Mouse (Mus musculus) Muller cell, postnatal 12 days (primary cell): Measurements from ENCODE around the gene Harbi1.
A peak's percentile ranks its signal among the peaks of the same experiment; 100 is the strongest.

Experiments
- DNase-seq: peaks from one replicate; pipeline ENCODE4 v3.0.0-alpha.2; 2015; ENCODE audit errors: inconsistent ontology term

The Harbi1 gene

GRCm38 (mm10) chr2:91710272-91711234 lies at the start of gene Harbi1, which contains the start of gene Atg13:
Gene Harbi1, plus strand, starts transcription at chr2:91710852.
Gene Atg13, minus strand, starts transcription at chr2:91710576.
- peak; percentile 97 for DNase-seq

GRCm38 (mm10) chr2:91660981-91661380 lies 49.7 kb upstream of the Harbi1 start:
- DNase-seq: no peak

- no peak for DNase-seq
Observed at GRCm38 (mm10) chr2:91664780-91665179, 45.9 kb upstream of the Harbi1 start.

- DNase-seq: no peak
Observed at GRCm38 (mm10) chr2:91666386-91666910, 44.2 kb upstream of the Harbi1 start.

- DNase-seq: no peak
Observed at GRCm38 (mm10) chr2:91667747-91668146, 42.9 kb upstream of the Harbi1 start.

- DNase-seq: no peak
Observed at GRCm38 (mm10) chr2:91669326-91669725, 41.3 kb upstream of the Harbi1 start.

- DNase-seq: no peak
Observed at GRCm38 (mm10) chr2:91670038-91670437, 40.6 kb upstream of the Harbi1 start.

GRCm38 (mm10) chr2:91673587-91673986 lies 37.1 kb upstream of the Harbi1 start:
- no peak for DNase-seq

GRCm38 (mm10) chr2:91674895-91675294 lies 35.8 kb upstream of the Harbi1 start:
- no peak for DNase-seq

GRCm38 (mm10) chr2:91676420-91676819 lies 34.2 kb upstream of the Harbi1 start:
- no peak for DNase-seq

GRCm38 (mm10) chr2:91676961-91677360 lies 33.7 kb upstream of the Harbi1 start:
- DNase-seq: no peak

GRCm38 (mm10) chr2:91682850-91683249 lies 27.8 kb upstream of the Harbi1 start:
- DNase-seq: peak; percentile 10

GRCm38 (mm10) chr2:91683919-91684318 lies 26.7 kb upstream of the Harbi1 start:
- no peak for DNase-seq

GRCm38 (mm10) chr2:91689452-91689851 lies 21.2 kb upstream of the Harbi1 start:
- no peak for DNase-seq

- DNase-seq: no peak
Observed at GRCm38 (mm10) chr2:91695436-91696224, 15.0 kb upstream of the Harbi1 start.

- DNase-seq: no peak
Observed at GRCm38 (mm10) chr2:91696225-91696590, 14.4 kb upstream of the Harbi1 start.

GRCm38 (mm10) chr2:91699225-91699624 lies 11.4 kb upstream of the Harbi1 start:
- DNase-seq: no peak

GRCm38 (mm10) chr2:91701366-91701765 lies 9.3 kb upstream of the Harbi1 start:
- no peak for DNase-seq

- no peak for DNase-seq
Observed at GRCm38 (mm10) chr2:91705736-91706135, 4.9 kb upstream of the Harbi1 start.

- no peak for DNase-seq
Observed at GRCm38 (mm10) chr2:91706456-91706855, 4.2 kb upstream of the Harbi1 start.

- no peak for DNase-seq
Observed at GRCm38 (mm10) chr2:91708361-91708760, 2.3 kb upstream of the Harbi1 start.

- peak; percentile 12 for DNase-seq
Observed at GRCm38 (mm10) chr2:91711256-91711925, 739 bp downstream of the Harbi1 start.
